Mouse (Mus musculus) forebrain, embryonic 12.5 days (tissue): ENCODE results near the gene Adtrp. TPM values are rescaled to one million over a fixed set of nuclear protein-coding genes. Genes with fewer than 3 reads are reported as not detected.

ENCODE experiments used
- ATAC-seq: fragments of 200-750 bp; cut with Nextera tagmentation; 2 replicates; pipeline ENCODE4 v1.8.0; 2017; ENCODE audit warnings: moderate TSS enrichment; ENCODE audit not compliant: low FRiP score
- H3K27ac ChIP-seq: fragments of 300-500 bp; sonication (generic); 2 replicates; pipeline ENCODE4 v1.5.1; 2016; ENCODE audit warnings: mild to moderate bottlenecking
- H3K27me3 ChIP-seq: fragments of 300-500 bp; sonication (generic); 2 replicates; pipeline ENCODE4 v1.6.1; 2016; ENCODE audit warnings: mild to moderate bottlenecking
- H3K36me3 ChIP-seq: fragments of 300-500 bp; sonication (generic); replicated peaks from 2 replicates; pipeline ENCODE4 v1.6.1; 2016; ENCODE audit warnings: mild to moderate bottlenecking
- H3K4me1 ChIP-seq: fragments of 300-500 bp; sonication (generic); 2 replicates; pipeline ENCODE4 v1.6.1; 2016
- H3K4me2 ChIP-seq: fragments of 300-500 bp; sonication (generic); 2 replicates; pipeline ENCODE4 v1.6.1; 2016; ENCODE audit warnings: mild to moderate bottlenecking, moderate library complexity
- H3K4me3 ChIP-seq: fragments of 300-500 bp; sonication (generic); replicated peaks from 2 replicates; pipeline ENCODE4 v1.5.1; 2016; ENCODE audit warnings: mild to moderate bottlenecking
- H3K9ac ChIP-seq: fragments of 300-500 bp; sonication (generic); 2 replicates; pipeline ENCODE4 v1.6.1; 2016; ENCODE audit warnings: mild to moderate bottlenecking
- H3K9me3 ChIP-seq: fragments of 300-500 bp; sonication (generic); 2 replicates; pipeline ENCODE4 v1.6.1; 2016
- WGBS: fragments of 180-500 bp; shearing (Covaris S2); methylation state at CpG from one replicate; pipeline ENCODE4 v1.1.7; 2016; 5-methylcytosine and 5-hydroxymethylcytosine counted together
- polyA plus RNA-seq: library from polyadenylated mRNA; unstranded; fragments of >200 nt; fragmentation: Nextera tagmentation; extraction: Ambion mirVana; gene quantifications from 2 replicates; pipeline ENCODE4 v1.2.1, GENCODE M21; 2016

Gene Adtrp
- polyA plus RNA-seq, 1 experiment from 2014 or later: 0.24 TPM

DNA sequence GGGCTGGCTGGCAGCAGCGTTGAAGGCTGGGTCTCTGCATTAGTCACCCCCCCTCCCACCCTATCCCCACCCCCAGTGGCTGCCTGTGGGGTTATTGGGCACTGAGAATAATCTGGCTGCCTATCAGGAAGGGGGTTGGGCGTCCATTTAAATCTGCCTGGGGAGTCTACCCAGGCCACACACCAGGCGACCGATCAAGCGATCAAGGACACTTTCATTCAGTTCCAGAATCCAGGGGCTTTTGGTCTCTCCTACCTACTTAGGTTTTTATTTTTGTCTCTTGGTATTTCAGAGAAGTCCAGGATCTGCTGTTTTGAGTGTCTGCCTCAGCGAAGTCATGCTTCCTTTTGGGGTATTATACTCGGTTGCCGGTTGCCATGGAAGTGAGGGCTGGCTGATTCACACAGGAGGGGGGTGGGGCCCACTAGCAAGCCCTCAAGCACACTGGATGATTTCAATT, 46.3 kb downstream of the Adtrp start:
- H3K9ac ChIP-seq: no peak overlapping the region
- peaks cover 23% of the 10 kb centered on the region for H3K4me1 ChIP-seq
- 0% methylated on average over 7 of the region's 8 CpGs for WGBS
- ATAC-seq: peak; percentile 92
- peak overlapping the region; percentile 12; the same call in 1 of the 2 replicates for H3K4me3 ChIP-seq
- H3K4me2 ChIP-seq: peak overlapping the region; percentile 46
- no peaks in the 10 kb centered on the region for H3K27me3 ChIP-seq
- H3K27ac ChIP-seq: peak overlapping the region; percentile 65
- H3K36me3 ChIP-seq: no peaks in the 10 kb centered on the region
- H3K9me3 ChIP-seq: no peaks in the 10 kb centered on the region

DNA sequence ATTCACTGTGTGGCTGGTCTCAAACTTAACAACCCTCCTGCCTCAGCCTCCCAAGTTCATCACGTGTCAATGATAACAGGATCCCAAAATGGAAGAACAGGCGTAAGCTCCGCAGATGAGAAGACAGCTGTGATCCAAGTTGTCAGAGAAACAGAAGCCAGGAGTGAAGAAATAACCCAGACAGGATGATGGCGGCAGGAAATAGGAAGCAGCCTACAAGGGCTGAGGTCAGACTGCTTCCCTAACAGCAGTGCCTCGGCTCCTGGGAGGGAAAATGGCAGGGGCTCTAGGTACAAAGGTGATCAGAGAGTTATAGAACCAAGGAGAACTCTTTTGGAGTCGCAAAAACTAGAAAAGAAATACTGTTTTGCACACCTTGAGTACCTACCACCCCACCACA, 54.6 kb downstream of the Adtrp start:
- H3K27ac ChIP-seq: no peak overlapping the region
- H3K4me1 ChIP-seq: no peaks in the 10 kb centered on the region
- no peak overlapping the region for H3K9ac ChIP-seq
- no peak overlapping the region for H3K4me3 ChIP-seq
- ATAC-seq: no peak
- no peak overlapping the region for H3K4me2 ChIP-seq
- WGBS: 92% methylated on average over 6 of the region's 6 CpGs
- H3K36me3 ChIP-seq: no peaks in the 10 kb centered on the region
- no peaks in the 10 kb centered on the region for H3K9me3 ChIP-seq
- H3K27me3 ChIP-seq: no peaks in the 10 kb centered on the region

GRCm38 (mm10) chr13:41787863-41788536, 59.5 kb downstream of the Adtrp start:
- Histone ChIP-seq H3K9me3 (no peaks in the 10 kb centered on the region), H3K27me3 (no peaks in the 10 kb centered on the region), H3K27ac (no peak overlapping the region), H3K4me2 (no peak overlapping the region), H3K36me3 (no peaks in the 10 kb centered on the region), H3K9ac (no peak overlapping the region), H3K4me1 (peaks cover 3% of the 10 kb centered on the region; the same call in 1 of the 2 replicates), H3K4me3 (no peak overlapping the region)
- no peak for ATAC-seq
- 81% methylated on average over 2 of the region's 2 CpGs for WGBS

GRCm38 (mm10) chr13:41786640-41787039, 60.8 kb downstream of the Adtrp start:
- H3K27ac ChIP-seq: no peak overlapping the region
- H3K4me1 ChIP-seq: peaks cover 3% of the 10 kb centered on the region; the same call in 1 of the 2 replicates
- H3K9ac ChIP-seq: no peak overlapping the region
- H3K9me3 ChIP-seq: no peaks in the 10 kb centered on the region
- no peaks in the 10 kb centered on the region for H3K27me3 ChIP-seq
- H3K36me3 ChIP-seq: no peaks in the 10 kb centered on the region
- no peak overlapping the region for H3K4me3 ChIP-seq
- no peak overlapping the region for H3K4me2 ChIP-seq
- 90% methylated on average over 3 of the region's 3 CpGs for WGBS
- no peak for ATAC-seq

DNA sequence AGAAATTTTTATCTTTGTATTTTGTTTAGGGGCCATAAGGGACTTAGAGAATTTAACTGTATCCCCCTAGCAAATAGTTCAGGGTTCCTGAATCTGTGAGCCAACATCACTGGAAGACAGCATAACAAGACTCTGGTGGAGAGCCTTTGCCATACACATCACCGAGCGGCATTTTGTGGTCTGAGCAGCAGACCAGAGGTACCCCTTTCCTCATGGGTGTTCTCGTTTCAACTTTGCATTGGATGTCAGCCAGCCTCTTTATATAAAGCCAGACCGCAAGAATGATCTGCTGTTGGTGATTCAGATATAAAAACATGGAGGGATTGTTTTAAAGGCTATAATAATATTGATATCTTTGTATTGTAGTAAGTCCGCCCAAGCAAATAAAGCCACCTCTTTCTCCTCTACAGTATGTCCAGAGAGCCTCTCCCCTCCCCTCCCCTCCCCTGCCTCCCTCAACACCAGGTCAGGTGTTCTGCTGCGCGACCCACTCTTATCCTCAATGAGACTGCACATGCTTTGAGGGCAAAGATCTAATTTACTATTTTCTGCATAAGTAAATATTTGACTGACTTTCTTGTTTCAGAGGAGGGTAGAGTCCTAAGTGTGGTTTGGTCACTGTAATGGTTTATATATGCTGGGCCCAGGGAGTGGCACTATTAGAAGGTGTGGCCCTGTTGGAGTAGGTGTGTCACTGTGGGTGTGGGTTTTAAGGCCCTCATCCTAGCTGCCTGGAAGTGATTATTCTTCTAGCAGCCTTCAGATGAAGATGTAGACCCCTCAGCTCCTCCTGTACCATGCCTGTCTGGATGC, 62.4 kb downstream of the Adtrp start:
- Histone ChIP-seq H3K4me2 (no peak overlapping the region), H3K27ac (no peak overlapping the region), H3K9ac (no peak overlapping the region), H3K36me3 (no peaks in the 10 kb centered on the region), H3K27me3 (no peaks in the 10 kb centered on the region), H3K4me3 (no peak overlapping the region), H3K9me3 (no peaks in the 10 kb centered on the region), H3K4me1 (peaks cover 3% of the 10 kb centered on the region; the same call in 1 of the 2 replicates)
- no peak for ATAC-seq
- 88% methylated on average over 7 of the region's 7 CpGs for WGBS

DNA sequence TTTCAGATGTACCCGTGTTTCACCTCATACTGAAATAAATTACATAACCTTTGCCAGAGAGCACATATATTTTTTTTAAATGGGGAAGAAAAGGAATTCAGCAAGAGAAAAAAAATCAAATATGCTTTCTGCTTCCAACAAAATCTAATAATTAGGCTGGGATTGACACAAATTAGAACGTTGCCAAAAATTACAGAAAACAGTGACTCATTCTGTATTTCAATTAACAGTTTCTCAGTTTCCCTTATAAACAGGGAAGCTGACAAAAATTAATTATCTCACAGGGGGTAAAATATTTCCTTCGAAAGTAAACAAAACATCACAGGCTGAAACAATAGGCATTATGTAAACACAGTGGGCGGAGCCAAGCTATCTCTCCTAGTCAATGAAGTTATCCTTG, 67.2 kb downstream of the Adtrp start:
- ATAC-seq: no peak
- H3K4me2 ChIP-seq: no peak overlapping the region
- no peaks in the 10 kb centered on the region for H3K9me3 ChIP-seq
- peaks cover 9% of the 10 kb centered on the region; the same call in 1 of the 2 replicates for H3K4me1 ChIP-seq
- WGBS: 79% methylated on average over 4 of the region's 4 CpGs
- no peaks in the 10 kb centered on the region for H3K36me3 ChIP-seq
- no peaks in the 10 kb centered on the region for H3K27me3 ChIP-seq
- H3K27ac ChIP-seq: no peak overlapping the region
- H3K9ac ChIP-seq: no peak overlapping the region
- no peak overlapping the region for H3K4me3 ChIP-seq

GRCm38 (mm10) chr13:41779603-41780180, 67.8 kb downstream of the Adtrp start:
- Histone ChIP-seq H3K4me2 (no peak overlapping the region), H3K4me1 (peaks cover 9% of the 10 kb centered on the region; the same call in 1 of the 2 replicates), H3K27me3 (no peaks in the 10 kb centered on the region), H3K27ac (no peak overlapping the region), H3K9me3 (no peaks in the 10 kb centered on the region), H3K4me3 (no peak overlapping the region), H3K9ac (no peak overlapping the region), H3K36me3 (no peaks in the 10 kb centered on the region)
- no peak for ATAC-seq
- WGBS: 73% methylated on average over 9 of the region's 9 CpGs

DNA sequence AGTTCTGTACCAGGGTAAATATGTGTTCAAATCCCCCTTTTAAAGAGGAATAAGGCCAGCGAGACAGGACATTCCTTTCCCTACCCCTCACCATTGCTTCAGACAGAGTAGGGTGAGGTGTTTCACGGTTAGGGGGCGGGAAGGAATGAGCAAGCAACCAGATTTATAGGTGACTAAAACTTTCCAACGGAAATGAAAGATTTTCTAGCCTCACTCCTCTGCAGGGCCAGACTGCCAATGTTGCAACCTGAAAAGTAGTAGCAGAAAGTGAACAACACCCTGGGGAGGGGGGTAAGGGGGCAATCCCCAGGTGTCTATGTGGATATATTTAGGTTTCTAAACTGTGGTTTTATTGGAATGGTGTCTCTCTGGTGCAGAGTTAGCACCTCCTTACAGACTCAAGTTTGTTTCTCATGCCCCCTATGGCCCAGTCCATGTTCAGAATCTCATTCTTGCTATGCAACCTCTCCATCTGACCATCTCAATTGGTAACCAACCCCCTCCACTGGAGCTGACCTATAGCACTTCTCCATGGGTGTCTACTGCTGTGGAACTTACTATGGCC, 73.6 kb downstream of the Adtrp start:
- Histone ChIP-seq H3K27ac (no peak overlapping the region), H3K9me3 (no peaks in the 10 kb centered on the region), H3K27me3 (no peaks in the 10 kb centered on the region), H3K4me2 (no peak overlapping the region), H3K36me3 (no peaks in the 10 kb centered on the region), H3K9ac (no peak overlapping the region), H3K4me3 (no peak overlapping the region), H3K4me1 (no peaks in the 10 kb centered on the region)
- no peak for ATAC-seq
- WGBS: 92% methylated on average over 4 of the region's 4 CpGs

- Histone ChIP-seq H3K4me2 (no peak overlapping the region), H3K9me3 (no peaks in the 10 kb centered on the region), H3K4me3 (no peak overlapping the region), H3K27me3 (no peaks in the 10 kb centered on the region), H3K27ac (no peak overlapping the region), H3K4me1 (no peaks in the 10 kb centered on the region), H3K36me3 (no peaks in the 10 kb centered on the region), H3K9ac (no peak overlapping the region)
- no peak for ATAC-seq
- WGBS: 72% methylated on average over 3 of the region's 3 CpGs
Measured at GRCm38 (mm10) chr13:41771061-41771460, 76.4 kb downstream of the Adtrp start.

DNA sequence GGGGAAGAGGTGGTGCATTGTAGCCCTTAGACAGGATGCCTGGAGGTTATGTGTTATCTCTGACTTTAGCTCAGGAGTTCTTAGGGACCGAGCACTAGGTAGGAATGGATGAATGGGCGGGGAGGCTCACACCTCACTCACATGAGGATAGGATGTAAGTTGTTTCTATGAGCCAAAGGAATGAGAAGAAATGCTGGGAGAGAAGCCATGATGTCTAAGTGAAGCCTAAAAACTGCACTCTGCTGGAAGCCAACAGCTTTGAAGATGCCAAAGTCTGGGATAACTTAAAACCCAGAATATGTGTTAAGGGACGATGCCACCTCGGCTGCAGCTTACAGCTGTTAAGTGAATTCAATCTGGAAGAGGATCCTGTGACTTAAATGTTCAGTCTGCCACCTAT, 79.5 kb downstream of the Adtrp start:
- Histone ChIP-seq H3K36me3 (no peaks in the 10 kb centered on the region), H3K9me3 (no peaks in the 10 kb centered on the region), H3K27me3 (no peaks in the 10 kb centered on the region), H3K4me3 (no peak overlapping the region), H3K4me2 (no peak overlapping the region), H3K27ac (no peak overlapping the region), H3K9ac (no peak overlapping the region), H3K4me1 (no peaks in the 10 kb centered on the region)
- WGBS: 94% methylated on average over 4 of the region's 4 CpGs
- no peak for ATAC-seq

DNA sequence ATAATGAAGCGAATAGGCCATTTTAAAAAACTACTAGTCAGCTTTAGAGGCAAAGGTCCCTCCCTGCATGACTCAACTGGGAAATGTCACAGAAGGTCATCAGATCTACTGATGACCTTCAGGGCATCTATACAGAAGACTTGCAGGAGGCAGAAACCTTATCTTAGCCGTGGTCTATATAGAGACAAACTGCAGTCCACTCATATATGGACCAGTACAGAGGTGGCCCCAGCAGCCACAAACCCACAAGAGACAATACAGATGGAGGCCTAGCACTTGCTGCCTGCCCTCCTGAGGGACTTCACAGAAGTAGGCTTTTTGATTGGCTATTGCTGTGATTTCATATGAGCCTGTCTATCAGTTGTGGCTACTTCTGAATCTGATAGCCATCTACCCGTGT, 85.5 kb downstream of the Adtrp start:
- no peak for ATAC-seq
- Histone ChIP-seq H3K9ac (no peak overlapping the region), H3K36me3 (no peaks in the 10 kb centered on the region), H3K4me1 (peaks cover 24% of the 10 kb centered on the region), H3K9me3 (no peaks in the 10 kb centered on the region), H3K4me3 (no peak overlapping the region), H3K27me3 (no peaks in the 10 kb centered on the region), H3K4me2 (no peak overlapping the region), H3K27ac (no peak overlapping the region)
- WGBS: 89% methylated on average over 3 of the region's 3 CpGs

GRCm38 (mm10) chr13:41760484-41760883, 87.0 kb downstream of the Adtrp start:
- no peaks in the 10 kb centered on the region for H3K9me3 ChIP-seq
- H3K27me3 ChIP-seq: no peaks in the 10 kb centered on the region
- no peak overlapping the region for H3K4me3 ChIP-seq
- H3K4me1 ChIP-seq: peaks cover 24% of the 10 kb centered on the region
- H3K27ac ChIP-seq: 0 out of 2 replicates have a peak overlapping the region, but pooled peaks have one; percentile 36
- WGBS: 32% methylated on average over 10 of the region's 10 CpGs
- H3K9ac ChIP-seq: no peak overlapping the region
- no peaks in the 10 kb centered on the region for H3K36me3 ChIP-seq
- no peak overlapping the region for H3K4me2 ChIP-seq
- no peak for ATAC-seq
